Mouse (Mus musculus): ENCODE results near the gene Ttc7b. TPM values are rescaled to one million over a fixed set of nuclear protein-coding genes. Genes with fewer than 3 reads are reported as not detected.

Gene Ttc7b
- polyA plus RNA-seq, 1 experiment from 2014 or later: 8.5 TPM

DNA sequence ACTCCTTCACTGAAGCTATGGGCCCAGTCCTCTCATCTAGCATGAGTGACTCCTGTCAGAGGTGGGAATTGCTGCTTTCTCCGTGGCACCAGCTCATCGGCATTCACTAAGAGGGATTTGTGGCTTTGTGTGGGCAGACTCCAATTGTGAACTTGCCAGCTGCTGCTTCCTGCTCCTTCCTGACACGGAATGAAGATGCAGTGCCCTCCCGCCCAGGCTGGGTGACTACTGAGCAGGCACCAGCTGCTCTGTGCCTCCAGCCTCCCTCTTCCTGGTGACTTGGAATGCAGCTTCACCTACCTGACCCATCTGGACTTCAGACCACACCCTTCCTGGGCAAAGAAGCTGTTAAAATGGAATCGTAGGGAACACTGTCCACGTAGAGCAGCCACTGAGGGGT is 257.8 kb downstream of the Ttc7b start:
- H3K9ac ChIP-seq (replicated peaks; ENCODE audit: low read length): no peak overlapping the region
- 69% methylated on average over 6 of the region's 6 CpGs for WGBS
- no peak for ATAC-seq (ENCODE audit: low FRiP score, low TSS enrichment)

DNA sequence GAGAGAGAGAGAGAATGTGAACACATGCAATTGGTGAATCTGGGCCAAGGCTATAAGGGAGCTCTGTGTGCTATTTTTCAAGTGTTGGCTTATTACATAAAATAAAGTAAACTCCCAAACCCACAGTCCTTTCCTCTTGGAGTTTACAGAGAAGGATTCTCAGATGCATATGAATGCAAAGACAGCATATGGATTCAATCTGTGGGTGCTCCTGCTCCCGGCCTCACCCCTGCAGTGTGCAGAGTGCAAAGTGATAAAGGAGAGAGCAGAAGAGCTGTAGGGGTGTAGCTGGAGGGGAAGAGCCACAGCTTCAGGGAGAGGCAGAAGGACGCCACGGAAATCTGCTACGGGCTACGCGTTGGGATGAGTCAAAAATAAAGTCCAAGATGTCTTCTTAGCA is 258.9 kb downstream of the Ttc7b start:
- no peaks in the 10 kb centered on the region for H3K27me3 ChIP-seq (ENCODE audit: control insufficient read depth, insufficient read depth, low read length)
- H3K9me3 ChIP-seq (ENCODE audit: control insufficient read depth, low read length): no peaks in the 10 kb centered on the region
- WGBS: 83% methylated on average over 6 of the region's 6 CpGs
- no peak overlapping the region for H3K27ac ChIP-seq (replicated peaks; ENCODE audit: low read depth, low read length)
- no peak for DNase-seq
- no peak overlapping the region for H3K4me3 ChIP-seq (replicated peaks; ENCODE audit: low read depth, low read length)
- peaks cover 10% of the 10 kb centered on the region for H3K4me1 ChIP-seq (ENCODE audit: control insufficient read depth, insufficient read depth, low read length)
- H3K9ac ChIP-seq (replicated peaks; ENCODE audit: low read length): no peak overlapping the region
- ATAC-seq (ENCODE audit: low FRiP score, low TSS enrichment): no peak
- H3K36me3 ChIP-seq (ENCODE audit: control insufficient read depth, insufficient read depth, low read length): no peaks in the 10 kb centered on the region
- no peak overlapping the region for H3K4me2 ChIP-seq (ENCODE audit: low read length)

More for the DNA sequence above, 257.8 kb downstream of the Ttc7b start:
- H3K4me1 ChIP-seq (ENCODE audit: control insufficient read depth, insufficient read depth, low read length): peaks cover 10% of the 10 kb centered on the region
- no peak overlapping the region for H3K27ac ChIP-seq (replicated peaks; ENCODE audit: low read depth, low read length)
- H3K4me2 ChIP-seq (ENCODE audit: low read length): no peak overlapping the region
- no peaks in the 10 kb centered on the region for H3K27me3 ChIP-seq (ENCODE audit: control insufficient read depth, insufficient read depth, low read length)
- H3K36me3 ChIP-seq (ENCODE audit: control insufficient read depth, insufficient read depth, low read length): no peaks in the 10 kb centered on the region
- H3K9me3 ChIP-seq (ENCODE audit: control insufficient read depth, low read length): no peaks in the 10 kb centered on the region
- DNase-seq: no peak
- no peak overlapping the region for H3K4me3 ChIP-seq (replicated peaks; ENCODE audit: low read depth, low read length)

GRCm38 (mm10) chr12:100260151-100260550 is 260.5 kb downstream of the Ttc7b start:
- Histone ChIP-seq H3K4me2 (ENCODE audit: low read length) (no peak overlapping the region), H3K9ac (replicated peaks; ENCODE audit: low read length) (no peak overlapping the region), H3K4me1 (ENCODE audit: control insufficient read depth, insufficient read depth, low read length) (peaks cover under 1% of the 10 kb centered on the region; the same call in 1 of the 2 replicates), H3K36me3 (ENCODE audit: control insufficient read depth, insufficient read depth, low read length) (no peaks in the 10 kb centered on the region), H3K27me3 (ENCODE audit: control insufficient read depth, insufficient read depth, low read length) (no peaks in the 10 kb centered on the region), H3K4me3 (replicated peaks; ENCODE audit: low read depth, low read length) (no peak overlapping the region), H3K27ac (replicated peaks; ENCODE audit: low read depth, low read length) (no peak overlapping the region), H3K9me3 (ENCODE audit: control insufficient read depth, low read length) (no peaks in the 10 kb centered on the region)
- WGBS: 82% methylated on average over 2 of the region's 2 CpGs
- ATAC-seq (ENCODE audit: low FRiP score, low TSS enrichment): no peak
- DNase-seq: no peak

DNA sequence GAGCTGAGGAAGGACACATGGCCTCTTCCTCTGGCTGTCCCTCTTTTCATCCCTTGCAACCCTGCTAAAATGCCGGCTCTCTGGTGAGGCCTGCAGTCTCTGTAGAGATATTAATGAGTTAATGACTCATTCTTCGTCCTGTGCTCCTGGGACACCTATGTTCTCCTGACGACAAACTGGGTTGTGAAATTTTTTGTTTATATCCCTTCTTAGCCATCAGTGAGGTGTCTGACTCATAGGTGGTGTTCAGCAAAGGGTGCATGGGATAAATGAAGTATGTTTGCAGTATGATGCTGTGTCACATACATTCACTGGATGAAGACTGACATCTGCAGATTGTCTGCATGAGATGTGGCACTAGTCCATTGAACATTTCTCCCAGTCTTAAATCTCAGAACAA is 262.8 kb downstream of the Ttc7b start:
- no peak for ATAC-seq (ENCODE audit: low FRiP score, low TSS enrichment)
- H3K4me3 ChIP-seq (replicated peaks; ENCODE audit: low read depth, low read length): no peak overlapping the region
- no peak overlapping the region for H3K4me2 ChIP-seq (ENCODE audit: low read length)
- DNase-seq: no peak
- no peaks in the 10 kb centered on the region for H3K27me3 ChIP-seq (ENCODE audit: control insufficient read depth, insufficient read depth, low read length)
- no peak overlapping the region for H3K9ac ChIP-seq (replicated peaks; ENCODE audit: low read length)
- H3K4me1 ChIP-seq (ENCODE audit: control insufficient read depth, insufficient read depth, low read length): no peaks in the 10 kb centered on the region
- 79% methylated on average over 3 of the region's 3 CpGs for WGBS
- no peaks in the 10 kb centered on the region for H3K36me3 ChIP-seq (ENCODE audit: control insufficient read depth, insufficient read depth, low read length)
- no peak overlapping the region for H3K27ac ChIP-seq (replicated peaks; ENCODE audit: low read depth, low read length)
- H3K9me3 ChIP-seq (ENCODE audit: control insufficient read depth, low read length): no peaks in the 10 kb centered on the region

DNA sequence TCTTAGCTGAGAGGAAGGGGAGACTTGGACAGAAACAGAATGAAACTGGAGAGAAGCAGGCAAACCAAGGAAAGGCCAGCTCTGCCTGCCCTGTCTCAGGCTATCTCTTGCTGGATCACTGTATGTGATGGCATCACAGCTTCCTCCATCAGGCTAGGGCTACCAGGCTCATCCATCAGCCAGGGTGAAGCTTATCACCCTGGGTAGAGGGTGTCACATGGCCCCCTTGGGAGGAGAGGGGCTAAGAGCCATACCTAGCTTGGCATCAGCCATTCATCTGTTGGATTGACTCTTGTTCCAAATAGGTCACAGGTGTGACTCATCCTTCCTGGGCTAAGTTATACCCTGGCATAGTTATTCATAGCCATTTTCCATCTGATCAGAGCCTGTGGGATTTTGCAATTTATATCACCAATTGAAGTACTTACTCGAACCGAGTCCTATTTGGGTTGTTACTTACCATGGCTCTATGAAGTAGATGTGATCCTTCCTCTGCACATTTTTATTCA is 265.1 kb downstream of the Ttc7b start:
- Histone ChIP-seq H3K9me3 (ENCODE audit: control insufficient read depth, low read length) (no peaks in the 10 kb centered on the region), H3K27me3 (ENCODE audit: control insufficient read depth, insufficient read depth, low read length) (no peaks in the 10 kb centered on the region), H3K36me3 (ENCODE audit: control insufficient read depth, insufficient read depth, low read length) (no peaks in the 10 kb centered on the region), H3K27ac (replicated peaks; ENCODE audit: low read depth, low read length) (no peak overlapping the region), H3K4me3 (replicated peaks; ENCODE audit: low read depth, low read length) (no peak overlapping the region), H3K4me1 (ENCODE audit: control insufficient read depth, insufficient read depth, low read length) (no peaks in the 10 kb centered on the region), H3K4me2 (ENCODE audit: low read length) (no peak overlapping the region), H3K9ac (replicated peaks; ENCODE audit: low read length) (no peak overlapping the region)
- 91% methylated on average over 2 of the region's 2 CpGs for whole genome bisulfite sequencing
- ATAC-seq (ENCODE audit: low FRiP score, low TSS enrichment) (no peak), DNase-seq (no peak)

DNA sequence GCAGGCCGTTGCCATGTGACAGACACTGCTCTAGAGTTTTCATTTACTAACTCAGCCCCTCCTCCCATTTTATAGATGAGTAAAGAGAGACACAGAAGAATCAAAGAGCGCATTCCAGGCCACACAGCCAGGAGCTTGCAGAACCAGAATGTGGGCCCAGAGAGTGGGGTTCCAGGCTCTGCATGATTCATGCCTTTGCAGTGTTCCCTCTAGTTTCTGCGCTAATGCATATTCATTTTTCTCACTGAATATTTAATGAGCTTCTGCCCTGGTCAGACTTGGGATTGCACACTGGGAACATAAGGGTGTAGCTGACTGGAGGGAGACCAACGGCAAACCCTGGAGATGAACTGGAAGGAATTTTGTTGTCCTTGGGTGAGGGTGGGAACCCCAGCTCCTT is 266.2 kb downstream of the Ttc7b start:
- Histone ChIP-seq H3K9ac (replicated peaks; ENCODE audit: low read length) (no peak overlapping the region), H3K4me1 (ENCODE audit: control insufficient read depth, insufficient read depth, low read length) (no peaks in the 10 kb centered on the region), H3K9me3 (ENCODE audit: control insufficient read depth, low read length) (no peaks in the 10 kb centered on the region), H3K36me3 (ENCODE audit: control insufficient read depth, insufficient read depth, low read length) (no peaks in the 10 kb centered on the region), H3K27ac (replicated peaks; ENCODE audit: low read depth, low read length) (no peak overlapping the region), H3K4me3 (replicated peaks; ENCODE audit: low read depth, low read length) (no peak overlapping the region), H3K27me3 (ENCODE audit: control insufficient read depth, insufficient read depth, low read length) (no peaks in the 10 kb centered on the region), H3K4me2 (ENCODE audit: low read length) (no peak overlapping the region)
- ATAC-seq (ENCODE audit: low FRiP score, low TSS enrichment) (no peak), DNase-seq (no peak)
- WGBS: 80% methylated on average over 4 of the region's 4 CpGs

Other genes starting within 250 kb of the Ttc7b start
- gene Rps6ka5, start 206.2 kb upstream of the Ttc7b start, polyA plus RNA-seq (2014; fragmentation: Nextera tagmentation; extraction: Ambion mirVana): 7.0 and 7.9 TPM in 2 replicates

Measured in midbrain, embryonic 14.5 days (tissue).